Comparison of ENCODE assay signal across 20 mouse cellular contexts in the genomic region with DNA sequence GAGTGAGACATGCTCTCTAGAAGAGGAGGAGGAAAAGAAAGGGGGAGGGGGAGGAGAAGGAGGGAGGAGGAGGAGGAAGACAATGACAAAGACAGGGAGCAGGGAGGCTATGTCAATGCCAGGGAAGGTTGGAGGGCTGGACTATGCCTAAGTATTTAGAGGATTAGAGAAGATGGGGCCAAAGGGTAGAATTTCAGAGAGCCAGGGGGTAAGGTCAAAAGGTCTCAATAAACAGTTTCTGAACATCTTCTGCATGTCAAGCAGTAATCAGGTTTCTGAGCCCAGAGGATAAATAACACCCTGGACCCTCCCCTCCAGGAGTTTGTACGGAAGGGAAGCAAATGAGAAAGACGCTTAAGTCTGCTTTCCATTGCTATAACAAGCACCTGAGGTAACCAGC. TPM values are rescaled to one million over a fixed set of nuclear protein-coding genes. Genes with fewer than 3 reads are reported as not detected.
"Had no signal": no experiment of that assay in that cellular context is flagged by ENCODE, and none has a peak within 500 bp of the region (broad histone marks: within the 10 kb centered on the region; RNA-seq: fewer than 3 reads in every experiment).

No protein-coding gene starts in this region.

- H3K27ac ChIP-seq: midbrain, embryonic 12.5 days; neural tube, embryonic 13.5 days; neural tube, embryonic 15.5 days had no signal

- H3K9me3 ChIP-seq: midbrain, embryonic 12.5 days; neural tube, embryonic 13.5 days; neural tube, embryonic 15.5 days had no signal

- DNase-seq: lung, adult 18-20 months; lung, embryonic 14.5 days; lung, postnatal 10 days; lung, postnatal 4 days; midbrain, embryonic 14.5 days; retina, postnatal 1 day; right cerebral cortex, adult 18-20 months; right cerebral cortex, postnatal 25 days; right cerebral cortex, postnatal 4 days; spleen, adult 18-20 months; thymus, adult 18-20 months; thymus, postnatal 14 days; thymus, postnatal 36 days had no signal

- H3K36me3 ChIP-seq: midbrain, embryonic 12.5 days; neural tube, embryonic 13.5 days; neural tube, embryonic 15.5 days had no signal

- H3K4me3 ChIP-seq: midbrain, embryonic 12.5 days; myocyte; neural tube, embryonic 13.5 days; neural tube, embryonic 15.5 days had no signal

- ATAC-seq: midbrain, embryonic 16.5 days had no signal

- H3K9ac ChIP-seq: lung, embryonic 14.5 days; midbrain, embryonic 12.5 days; neural tube, embryonic 13.5 days; neural tube, embryonic 15.5 days had no signal

- H3K4me2 ChIP-seq: lung, embryonic 14.5 days; midbrain, embryonic 12.5 days; neural tube, embryonic 13.5 days; neural tube, embryonic 15.5 days had no signal

RNA-seq across cellular contexts. Expression of a gene that starts 50.1 kb away (rescaled TPM):
- polyA plus RNA-seq: small intestine, adult 2 months; thymus, postnatal 0 days had no signal
